Mouse (Mus musculus): ENCODE measurements around the gene Tmem232. TPM values are rescaled to one million over a fixed set of nuclear protein-coding genes. Genes with fewer than 3 reads are reported as not detected.

The Tmem232 gene
- polyA plus RNA-seq, 2 experiments: 0.14 to 0.19 TPM

DNA sequence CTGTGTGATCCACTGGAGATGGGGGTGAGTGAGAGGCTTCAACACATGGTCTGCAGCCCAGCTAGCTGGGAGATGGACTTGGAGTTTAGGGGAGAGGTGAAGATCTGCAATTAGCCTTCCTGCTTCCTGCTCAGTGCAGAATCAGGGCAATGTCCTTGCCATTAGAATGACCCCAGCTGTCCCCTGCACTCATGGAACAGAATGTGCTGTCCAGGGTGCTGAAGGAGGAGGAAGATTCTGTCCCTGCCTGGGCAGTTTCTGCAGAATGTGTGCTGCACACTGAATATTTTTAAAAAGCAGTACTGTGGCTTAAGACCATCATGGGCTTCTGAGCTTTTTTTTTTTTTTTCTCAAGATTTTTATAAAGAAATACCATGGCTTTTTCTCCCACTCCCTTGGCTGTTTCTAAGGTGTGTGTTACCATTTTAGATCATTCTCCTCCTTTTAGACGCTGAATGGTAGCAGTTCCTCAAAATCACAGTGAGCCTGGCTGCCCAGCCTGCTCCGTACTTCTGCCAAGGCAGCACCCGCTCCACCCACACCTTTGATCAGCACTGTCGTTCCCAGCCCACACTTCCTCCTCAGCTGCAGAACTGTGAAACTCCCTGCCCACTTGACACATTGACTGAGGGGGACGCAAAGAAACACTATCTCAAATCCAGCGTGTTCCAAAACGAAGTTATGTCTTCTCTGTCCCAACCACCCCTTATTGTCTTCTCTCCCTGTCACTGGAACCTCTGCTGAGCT is 170.4 kb downstream of the Tmem232 start:
- H3K4me3 ChIP-seq (replicated peaks; ENCODE audit: low read length): no peak overlapping the region
- ATAC-seq (ENCODE audit: low FRiP score, low read depth) (no peak), DNase-seq (ENCODE audit: low spot score) (peak; percentile 73)
- no peak overlapping the region for H3K9ac ChIP-seq (ENCODE audit: low read depth, low read length, severe bottlenecking)
- H3K27ac ChIP-seq (replicated peaks; ENCODE audit: low read depth, low read length): no peak overlapping the region
- H3K9me3 ChIP-seq (ENCODE audit: control insufficient read depth, low read length): no peaks in the 10 kb centered on the region
- no peaks in the 10 kb centered on the region for H3K36me3 ChIP-seq (ENCODE audit: control insufficient read depth, insufficient read depth, low read length)
- 23% methylated on average over 7 of the region's 7 CpGs for WGBS
- no peak for TF ChIP-seq POLR2A (IDR thresholded peaks at IDR 0.05; ENCODE audit: borderline replicate concordance, extremely low read depth, insufficient read depth, insufficient read length)
- no peaks in the 10 kb centered on the region for H3K4me1 ChIP-seq (ENCODE audit: control insufficient read depth, insufficient read depth, low read length)
- no peaks in the 10 kb centered on the region for H3K27me3 ChIP-seq (ENCODE audit: control insufficient read depth, insufficient read depth, low read length)
- H3K4me2 ChIP-seq (replicated peaks; ENCODE audit: low read depth, low read length, severe bottlenecking): no peak overlapping the region

GRCm38 (mm10) chr17:65365535-65366254 is 174.9 kb downstream of the Tmem232 start:
- Histone ChIP-seq H3K4me2 (replicated peaks; ENCODE audit: low read depth, low read length, severe bottlenecking) (no peak overlapping the region), H3K4me3 (replicated peaks; ENCODE audit: low read length) (no peak overlapping the region), H3K4me1 (ENCODE audit: control insufficient read depth, insufficient read depth, low read length) (no peaks in the 10 kb centered on the region), H3K9me3 (ENCODE audit: control insufficient read depth, low read length) (no peaks in the 10 kb centered on the region), H3K27me3 (ENCODE audit: control insufficient read depth, insufficient read depth, low read length) (no peaks in the 10 kb centered on the region), H3K9ac (ENCODE audit: low read depth, low read length, severe bottlenecking) (no peak overlapping the region), H3K36me3 (ENCODE audit: control insufficient read depth, insufficient read depth, low read length) (no peaks in the 10 kb centered on the region), H3K27ac (replicated peaks; ENCODE audit: low read depth, low read length) (no peak overlapping the region)
- no peak for ATAC-seq (ENCODE audit: low FRiP score, low read depth)
- DNase-seq (ENCODE audit: low spot score): no peak
- 64% methylated on average over 3 of the region's 3 CpGs for WGBS
- TF ChIP-seq POLR2A (IDR thresholded peaks at IDR 0.05; ENCODE audit: borderline replicate concordance, extremely low read depth, insufficient read depth, insufficient read length): no peak

DNA sequence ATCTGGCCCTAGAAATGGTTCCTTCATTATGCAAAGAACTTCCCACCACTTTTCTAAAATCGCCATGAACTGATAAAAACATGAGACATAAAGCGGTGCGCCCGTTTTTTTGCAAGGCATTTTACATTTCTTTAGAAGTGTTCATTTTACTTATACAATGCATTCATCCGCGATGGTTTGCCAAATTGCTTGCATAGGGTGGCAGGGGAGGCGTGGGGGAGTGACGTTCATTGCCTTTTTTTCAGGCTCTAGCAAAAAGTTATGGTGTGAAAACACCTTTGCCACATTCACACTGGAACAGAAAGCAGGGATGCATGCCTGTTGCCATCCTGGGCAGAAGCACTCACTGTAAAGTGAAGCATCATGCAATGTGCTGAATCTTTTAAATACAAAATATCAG is 188.7 kb downstream of the Tmem232 start:
- H3K4me3 ChIP-seq (replicated peaks; ENCODE audit: low read length): no peak overlapping the region
- DNase-seq (ENCODE audit: low spot score): no peak
- H3K9me3 ChIP-seq (ENCODE audit: control insufficient read depth, low read length): no peaks in the 10 kb centered on the region
- no peaks in the 10 kb centered on the region for H3K4me1 ChIP-seq (ENCODE audit: control insufficient read depth, insufficient read depth, low read length)
- H3K27ac ChIP-seq (replicated peaks; ENCODE audit: low read depth, low read length): no peak overlapping the region
- no peak for TF ChIP-seq POLR2A (IDR thresholded peaks at IDR 0.05; ENCODE audit: borderline replicate concordance, extremely low read depth, insufficient read depth, insufficient read length)
- no peak for ATAC-seq (ENCODE audit: low FRiP score, low read depth)
- no peaks in the 10 kb centered on the region for H3K36me3 ChIP-seq (ENCODE audit: control insufficient read depth, insufficient read depth, low read length)
- 85% methylated on average over 8 of the region's 8 CpGs for WGBS
- no peak overlapping the region for H3K4me2 ChIP-seq (replicated peaks; ENCODE audit: low read depth, low read length, severe bottlenecking)
- no peak overlapping the region for H3K9ac ChIP-seq (ENCODE audit: low read depth, low read length, severe bottlenecking)
- no peaks in the 10 kb centered on the region for H3K27me3 ChIP-seq (ENCODE audit: control insufficient read depth, insufficient read depth, low read length)

DNA sequence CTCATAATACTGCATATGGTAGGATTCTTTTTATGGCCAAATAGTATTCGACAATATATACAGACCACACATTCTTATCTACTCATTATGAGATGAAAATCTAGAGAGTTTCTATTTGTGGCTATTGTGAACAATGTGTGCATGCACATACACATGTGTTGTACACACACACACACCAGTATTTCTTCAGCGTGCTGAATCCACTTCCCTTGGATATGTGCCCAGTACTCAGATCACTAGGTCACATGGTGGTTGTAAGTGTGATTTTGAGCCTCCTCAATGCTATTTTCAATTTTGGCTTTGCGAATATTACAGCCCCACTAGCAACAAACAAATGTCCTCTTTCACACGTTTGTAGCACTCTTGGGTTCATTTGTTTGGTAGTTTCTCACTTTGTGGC is 200.6 kb downstream of the Tmem232 start:
- no peak for ATAC-seq (ENCODE audit: low FRiP score, low read depth)
- Histone ChIP-seq H3K27me3 (ENCODE audit: control insufficient read depth, insufficient read depth, low read length) (no peaks in the 10 kb centered on the region), H3K4me2 (replicated peaks; ENCODE audit: low read depth, low read length, severe bottlenecking) (no peak overlapping the region), H3K36me3 (ENCODE audit: control insufficient read depth, insufficient read depth, low read length) (no peaks in the 10 kb centered on the region), H3K27ac (replicated peaks; ENCODE audit: low read depth, low read length) (no peak overlapping the region), H3K4me3 (replicated peaks; ENCODE audit: low read length) (no peak overlapping the region), H3K9ac (ENCODE audit: low read depth, low read length, severe bottlenecking) (no peak overlapping the region), H3K9me3 (ENCODE audit: control insufficient read depth, low read length) (no peaks in the 10 kb centered on the region), H3K4me1 (ENCODE audit: control insufficient read depth, insufficient read depth, low read length) (no peaks in the 10 kb centered on the region)
- DNase-seq (ENCODE audit: low spot score): no peak
- WGBS: 73% methylated on average over 4 of the region's 4 CpGs
- TF ChIP-seq POLR2A (IDR thresholded peaks at IDR 0.05; ENCODE audit: borderline replicate concordance, extremely low read depth, insufficient read depth, insufficient read length): no peak

- no peaks in the 10 kb centered on the region for H3K4me1 ChIP-seq (ENCODE audit: control insufficient read depth, insufficient read depth, low read length)
- no peak overlapping the region for H3K27ac ChIP-seq (replicated peaks; ENCODE audit: low read depth, low read length)
- ATAC-seq (ENCODE audit: low FRiP score, low read depth): no peak
- TF ChIP-seq POLR2A (IDR thresholded peaks at IDR 0.05; ENCODE audit: borderline replicate concordance, extremely low read depth, insufficient read depth, insufficient read length): no peak
- DNase-seq (ENCODE audit: low spot score): no peak
- no peak overlapping the region for H3K4me2 ChIP-seq (replicated peaks; ENCODE audit: low read depth, low read length, severe bottlenecking)
- no peak overlapping the region for H3K4me3 ChIP-seq (replicated peaks; ENCODE audit: low read length)
- no peaks in the 10 kb centered on the region for H3K9me3 ChIP-seq (ENCODE audit: control insufficient read depth, low read length)
- no peaks in the 10 kb centered on the region for H3K27me3 ChIP-seq (ENCODE audit: control insufficient read depth, insufficient read depth, low read length)
- no peak overlapping the region for H3K9ac ChIP-seq (ENCODE audit: low read depth, low read length, severe bottlenecking)
- 92% methylated on average over 8 of the region's 8 CpGs for WGBS
- H3K36me3 ChIP-seq (ENCODE audit: control insufficient read depth, insufficient read depth, low read length): no peaks in the 10 kb centered on the region
These were observed 209.8 kb downstream of the Tmem232 start for GRCm38 (mm10) chr17:65330759-65331158.
